Mouse (Mus musculus): Measurements from ENCODE around the gene Mustn1.

Mustn1 gene

DNA sequence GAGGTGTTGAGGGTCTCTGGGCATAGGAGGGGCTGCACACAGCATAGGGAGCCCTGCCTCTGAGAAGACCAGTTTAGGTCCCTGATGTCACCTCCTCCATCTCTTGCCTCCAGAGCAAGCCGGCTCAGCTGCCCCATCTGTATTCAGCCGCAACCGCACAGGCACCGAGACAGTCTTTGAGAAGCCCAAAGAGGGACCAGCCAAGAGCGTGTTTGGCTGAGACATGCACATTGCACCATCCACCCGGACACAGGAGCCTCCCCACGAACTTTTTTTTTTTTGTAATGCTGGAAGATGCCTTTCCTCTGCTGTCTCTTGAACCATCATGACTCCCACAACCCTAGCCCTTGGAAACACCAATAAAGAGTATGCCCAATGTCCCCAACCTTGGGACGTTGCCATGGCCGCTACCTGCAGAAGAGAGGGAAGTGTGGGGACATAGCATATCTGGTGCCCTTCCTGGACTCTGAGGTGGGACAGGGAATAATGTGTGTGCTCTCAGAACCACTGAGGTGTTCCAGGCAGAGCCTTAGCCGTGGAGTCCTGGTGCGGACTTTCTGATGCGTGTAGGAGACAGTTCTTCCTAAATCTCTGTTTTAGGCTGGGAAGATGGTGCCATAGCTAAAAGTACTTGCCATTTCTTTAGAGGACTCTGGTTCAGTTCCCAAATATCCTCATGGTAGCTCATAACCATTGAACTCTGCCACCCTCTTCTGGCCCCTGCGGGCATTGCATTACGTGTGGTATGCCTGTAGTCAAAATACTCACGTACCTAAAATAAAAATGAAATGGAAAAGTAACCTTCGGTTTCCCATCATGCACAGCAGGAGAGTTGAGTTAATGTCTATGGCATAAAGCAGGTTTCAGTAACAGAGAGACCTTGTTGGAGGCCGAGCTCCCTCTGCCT, 2.1 kb downstream of the Mustn1 start:
- DNase-seq, result peak; percentile 57

DNA sequence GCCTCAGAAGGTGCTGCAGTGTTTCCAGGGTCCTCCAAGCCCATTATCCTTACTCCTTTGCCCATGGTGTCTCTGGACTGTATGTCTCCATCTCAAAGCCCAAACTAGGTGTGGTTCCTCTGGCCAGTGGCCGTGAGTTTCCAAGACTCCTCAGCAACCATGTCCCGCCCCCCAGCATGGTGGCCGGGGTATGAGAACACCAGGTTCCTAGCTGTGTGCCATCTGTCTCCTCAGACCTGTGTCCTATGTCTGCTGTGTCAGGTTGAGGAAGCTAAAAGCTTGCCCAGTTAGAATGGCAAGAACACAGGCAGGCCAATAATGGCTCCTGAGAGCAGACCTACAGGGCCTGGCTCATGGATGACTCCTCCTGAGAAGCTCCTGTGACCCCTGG, 2.7 kb downstream of the Mustn1 start:
- peak; percentile 70 for DNase-seq

DNA sequence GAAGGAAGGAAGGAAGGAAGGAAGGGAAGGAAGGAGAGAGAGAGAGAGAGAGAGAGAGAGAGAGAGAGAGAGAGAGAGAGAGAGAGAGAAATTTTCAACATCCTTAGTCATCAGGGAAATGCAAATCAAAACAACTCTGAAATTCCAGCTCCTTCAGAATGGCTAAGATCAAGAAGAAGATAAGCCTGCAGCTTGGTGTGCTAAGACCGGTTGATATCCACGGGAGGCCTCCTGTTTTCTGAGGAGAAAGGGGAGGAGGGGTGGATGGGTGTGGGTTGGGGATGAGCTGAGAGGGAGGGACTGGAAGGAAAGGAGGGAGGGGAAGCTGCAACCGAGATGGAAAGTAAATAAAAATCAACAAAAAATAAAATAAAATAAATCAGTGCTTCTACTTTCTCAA, 6.3 kb downstream of the Mustn1 start:
- no peak for DNase-seq

DNA sequence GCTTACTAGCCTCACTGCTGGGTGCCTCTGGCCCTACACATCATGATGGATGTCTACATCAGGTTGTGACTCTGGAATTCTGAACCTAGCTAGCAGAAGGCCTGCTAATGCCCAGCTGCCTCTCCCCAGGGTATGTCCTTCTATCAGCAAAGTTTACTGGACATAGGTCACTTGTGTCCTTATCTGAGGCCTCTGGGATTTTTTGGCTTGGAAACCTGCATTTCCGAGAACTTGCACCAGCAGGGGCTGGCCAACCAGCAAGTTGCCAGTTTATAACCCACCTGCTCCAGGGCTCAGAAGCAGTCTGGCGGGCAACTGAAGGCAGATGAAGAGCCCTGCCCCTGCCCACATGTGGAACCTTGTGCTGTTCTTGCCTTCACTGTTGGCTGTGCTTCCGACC, 7.2 kb downstream of the Mustn1 start, which contains the start of gene Itih4:
Gene Itih4, plus strand, starts transcription at position 273 of the 400 bp plus-strand sequence.
- DNase-seq, result no peak

DNA sequence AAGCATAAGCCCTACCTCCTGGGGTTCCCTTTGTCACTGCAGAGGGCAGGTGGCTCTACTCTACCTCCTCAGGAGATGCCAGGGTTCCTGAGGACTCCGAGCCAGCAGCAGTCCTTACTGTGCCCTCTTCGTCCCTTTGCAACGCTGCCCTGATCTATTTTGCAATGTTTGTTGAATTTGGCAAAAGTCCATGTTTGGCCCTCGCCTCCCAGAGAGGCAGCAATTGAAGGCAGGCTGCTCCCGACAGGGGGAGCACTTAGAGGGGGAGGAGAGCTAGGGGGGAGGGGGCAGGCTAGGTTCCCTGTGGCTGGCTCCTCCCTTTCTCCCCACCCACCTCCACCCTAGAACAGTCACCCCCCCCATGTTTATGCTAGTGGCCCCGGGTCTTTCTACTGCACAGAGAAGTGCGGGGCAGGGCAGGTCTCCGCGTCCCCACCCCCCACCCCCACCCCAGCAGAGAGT, 9.3 kb downstream of the Mustn1 start:
- peak; percentile 75 for DNase-seq

DNA sequence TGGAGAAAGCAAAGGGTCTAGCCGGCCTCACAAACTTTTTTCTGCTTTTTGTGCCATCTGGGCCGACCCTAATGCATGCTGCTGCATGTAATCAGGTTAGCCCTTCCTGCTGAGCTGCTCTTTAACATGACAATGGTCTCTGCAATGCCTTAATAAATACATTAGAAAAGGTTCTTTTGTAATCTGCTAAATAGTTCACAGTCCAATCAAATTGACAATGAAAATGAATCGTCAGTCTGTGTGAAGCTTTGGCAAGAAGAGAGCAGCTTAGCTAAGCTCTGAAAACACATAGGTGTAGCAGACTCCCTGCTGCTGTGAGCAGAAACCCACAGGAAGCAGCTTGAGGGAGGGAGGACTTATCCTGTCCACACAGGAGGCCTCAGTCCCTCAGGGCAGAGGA, 21.0 kb downstream of the Mustn1 start:
- no peak for DNase-seq

DNA sequence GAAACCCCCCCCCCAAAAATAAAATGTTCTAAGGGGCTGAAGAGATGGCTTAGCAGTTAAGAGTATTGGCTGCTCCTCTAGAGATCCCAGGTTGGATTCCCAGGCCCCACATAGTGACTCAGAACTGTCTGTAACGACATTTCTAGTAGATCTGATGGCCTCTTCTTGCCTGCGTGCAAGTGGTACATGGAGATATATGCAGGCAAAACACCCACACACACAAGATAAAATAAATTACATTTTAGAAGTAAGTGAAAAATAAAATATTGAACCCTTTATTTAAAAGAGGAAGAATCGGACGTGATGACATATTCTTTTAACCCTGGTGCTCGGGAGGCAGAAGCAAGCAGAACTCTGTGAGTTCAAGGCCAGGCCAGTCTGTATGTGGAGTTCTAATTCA, 23.6 kb downstream of the Mustn1 start:
- no peak for DNase-seq

DNA sequence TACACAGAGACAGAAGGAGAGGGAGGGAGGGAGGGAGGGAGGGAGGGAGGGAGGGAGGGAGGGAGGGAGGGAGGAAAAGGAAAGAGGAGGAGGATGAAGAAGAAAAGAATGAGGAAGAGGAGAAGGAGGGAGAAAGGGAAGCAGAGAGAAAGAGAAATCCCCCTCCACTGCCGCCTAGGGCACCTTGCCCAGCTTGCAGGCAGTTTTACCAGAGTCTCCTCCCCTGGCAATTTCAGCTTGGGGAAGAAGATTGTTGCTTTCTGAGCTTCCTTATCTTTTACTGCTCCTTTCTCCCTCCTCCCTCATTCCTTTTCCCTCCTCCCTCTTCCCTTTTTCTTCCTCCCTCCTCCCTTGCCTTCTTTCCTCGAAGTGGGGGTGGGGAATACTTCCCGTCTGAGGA, 24.0 kb downstream of the Mustn1 start:
- DNase-seq, result no peak

DNA sequence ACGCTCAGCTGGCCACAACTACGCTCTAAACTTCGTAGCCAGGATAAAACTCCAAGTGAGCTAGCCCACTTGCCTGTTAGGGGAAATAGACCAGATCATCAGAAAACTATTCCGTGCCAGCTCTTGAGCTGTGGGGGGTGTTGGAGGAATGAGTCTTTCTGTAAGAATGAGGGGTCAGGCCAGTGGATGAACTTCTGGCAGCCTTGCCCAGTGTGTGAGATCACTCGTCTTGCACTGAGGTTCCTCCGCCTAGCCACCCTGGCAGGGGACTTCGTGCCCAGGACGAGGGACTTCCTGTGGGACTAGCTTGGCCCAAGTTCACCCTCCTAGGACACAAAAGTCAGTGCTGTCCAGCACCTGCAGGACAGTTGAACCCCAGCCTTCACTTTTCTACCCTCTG, 25.3 kb downstream of the Mustn1 start:
- DNase-seq, result no peak

DNA sequence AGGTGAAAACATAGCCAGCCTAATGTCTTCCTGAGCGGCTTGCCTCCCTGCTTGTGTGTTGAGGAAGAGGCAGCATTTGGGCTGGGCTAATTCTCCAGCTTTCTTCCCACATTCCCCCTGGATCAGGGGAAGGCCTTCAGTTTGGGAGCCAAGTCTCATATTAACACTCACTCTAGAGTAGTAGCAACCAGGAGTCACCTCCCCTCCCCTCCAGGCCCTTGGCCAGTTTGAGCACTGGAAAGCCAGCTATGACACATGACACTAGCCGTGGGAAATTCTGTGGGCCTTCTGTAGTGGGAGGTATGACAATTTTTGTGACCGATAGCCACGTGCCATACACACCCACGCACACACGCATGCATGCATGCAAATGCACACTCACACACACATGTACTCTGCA, 27.0 kb downstream of the Mustn1 start:
- no peak for DNase-seq

DNA sequence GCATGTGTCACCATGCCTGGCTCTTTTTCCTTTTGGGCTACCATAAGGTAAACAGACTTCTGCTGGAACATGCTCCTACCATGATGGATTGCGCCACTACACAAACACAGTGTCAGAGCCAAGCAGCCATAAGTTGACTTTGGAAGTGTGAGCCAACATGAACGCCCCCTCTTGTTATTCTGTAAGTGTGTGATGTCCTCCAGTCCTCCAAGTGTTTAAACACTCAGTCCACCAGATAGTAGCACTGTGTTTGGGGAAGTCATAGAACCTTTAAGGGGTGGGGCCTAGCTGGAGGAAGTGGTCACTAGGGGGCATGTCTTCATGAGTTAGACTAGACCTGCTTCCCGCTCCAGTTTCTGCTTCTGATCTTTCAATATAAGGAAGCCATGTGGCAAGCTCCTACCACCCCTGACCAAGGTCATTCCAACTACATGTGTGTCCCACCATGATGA, 28.8 kb downstream of the Mustn1 start:
- DNase-seq, result no peak

DNA sequence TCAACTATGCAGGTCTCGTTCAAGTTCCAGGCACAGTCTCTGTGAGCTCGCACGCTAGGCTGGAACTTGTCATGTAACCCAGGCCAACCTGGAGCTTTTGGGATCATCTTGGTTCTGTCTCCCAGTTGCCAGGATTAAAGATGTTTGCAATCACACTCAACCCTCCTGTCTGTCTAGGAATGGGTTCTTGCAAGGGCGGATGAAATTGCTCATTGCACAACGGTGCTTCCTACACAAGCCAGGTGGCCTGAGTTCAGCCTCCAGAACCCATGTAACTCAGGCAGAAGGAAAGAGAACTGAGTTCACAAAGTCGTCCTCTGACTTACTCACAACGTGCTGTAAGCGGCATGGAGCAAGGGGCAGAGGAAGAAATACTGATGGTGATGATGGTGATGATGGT, 32.1 kb downstream of the Mustn1 start:
- no peak for DNase-seq

DNA sequence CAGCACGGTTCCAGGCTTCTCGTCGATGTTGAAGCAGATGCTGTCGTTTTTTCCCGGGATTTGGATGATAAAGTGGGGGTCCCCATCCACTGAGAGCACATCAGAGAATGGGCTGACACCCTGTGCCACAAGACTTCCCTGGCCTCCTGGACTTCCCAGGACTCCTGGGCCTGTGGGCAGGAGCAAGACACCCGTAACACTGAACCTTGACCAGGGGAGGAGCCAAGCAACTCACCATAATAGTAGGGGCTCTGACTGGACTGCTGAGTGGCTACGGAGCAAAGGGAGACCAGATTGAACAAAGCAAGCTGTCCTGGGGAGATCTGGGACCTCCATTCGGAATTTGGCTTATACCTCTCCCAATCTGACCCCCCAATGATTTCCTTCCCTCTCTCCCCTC, 33.6 kb downstream of the Mustn1 start:
- no peak for DNase-seq

DNA sequence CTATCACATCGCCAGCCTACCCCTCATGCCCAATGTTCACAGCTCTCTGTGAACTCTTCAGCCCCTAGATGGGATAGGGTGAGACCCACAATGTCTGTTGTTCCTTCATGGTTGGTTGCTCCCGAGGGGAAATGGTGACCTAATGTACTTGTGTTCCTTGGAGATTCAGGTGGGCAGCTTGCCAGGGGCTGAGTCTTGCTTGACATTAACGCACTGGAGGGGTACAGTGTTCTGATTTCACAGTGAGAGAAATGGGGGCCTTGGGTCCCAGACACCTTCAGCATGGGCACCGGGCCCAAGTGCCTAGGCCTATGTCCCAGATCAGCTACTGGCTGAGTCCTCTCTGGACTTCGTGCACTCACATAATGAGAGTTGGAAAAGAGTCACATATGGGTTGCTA, 34.4 kb downstream of the Mustn1 start:
- no peak for DNase-seq

DNA sequence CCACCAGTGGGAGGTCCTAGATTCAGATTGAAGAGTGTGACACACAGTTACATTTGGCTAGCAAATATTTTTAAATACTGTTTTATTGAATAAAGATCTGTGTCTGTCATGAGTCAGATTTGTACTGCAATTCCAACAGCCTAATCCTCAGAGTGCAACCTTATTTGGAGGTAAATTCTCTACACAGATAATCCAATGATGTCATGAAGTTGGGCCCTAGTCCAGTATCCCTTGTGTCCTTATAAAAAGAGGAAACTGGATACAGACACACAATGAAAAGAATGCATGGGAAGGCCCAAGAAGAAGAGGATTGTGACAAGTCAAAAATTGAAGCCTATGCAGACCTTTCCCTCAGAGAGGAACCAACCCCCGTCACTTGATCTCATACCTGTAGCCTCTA, 37.5 kb downstream of the Mustn1 start:
- no peak for DNase-seq

DNA sequence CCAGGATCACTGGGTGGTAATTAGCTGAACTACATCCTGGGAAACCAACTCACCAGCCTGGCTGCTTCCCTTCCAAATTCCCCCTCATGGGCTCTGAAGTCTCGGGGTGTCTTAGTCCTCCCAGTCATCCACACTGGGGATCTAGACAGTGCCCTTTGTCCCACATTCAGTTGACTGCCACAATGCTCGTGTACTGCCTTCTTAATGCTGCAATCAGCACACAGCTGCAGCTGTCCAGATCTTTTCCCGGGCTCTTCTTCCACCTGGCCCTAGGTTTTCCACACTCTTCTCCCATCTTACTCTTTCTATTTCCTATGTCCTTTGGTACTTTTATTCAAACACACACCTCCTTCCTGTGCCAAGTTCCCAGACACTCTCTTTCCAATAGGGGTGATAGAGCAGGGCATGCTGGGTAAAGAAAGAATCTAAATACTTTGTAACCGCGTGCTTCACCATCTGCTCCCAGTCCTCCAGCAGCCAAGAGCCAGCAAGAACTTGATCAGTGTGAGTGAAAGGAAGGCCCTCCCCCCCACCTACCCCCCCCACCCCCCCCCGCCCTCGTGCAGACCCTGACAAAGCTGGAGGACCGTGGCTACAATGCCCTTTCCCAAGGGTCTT, 43.2 kb downstream of the Mustn1 start:
- no peak for DNase-seq

DNA sequence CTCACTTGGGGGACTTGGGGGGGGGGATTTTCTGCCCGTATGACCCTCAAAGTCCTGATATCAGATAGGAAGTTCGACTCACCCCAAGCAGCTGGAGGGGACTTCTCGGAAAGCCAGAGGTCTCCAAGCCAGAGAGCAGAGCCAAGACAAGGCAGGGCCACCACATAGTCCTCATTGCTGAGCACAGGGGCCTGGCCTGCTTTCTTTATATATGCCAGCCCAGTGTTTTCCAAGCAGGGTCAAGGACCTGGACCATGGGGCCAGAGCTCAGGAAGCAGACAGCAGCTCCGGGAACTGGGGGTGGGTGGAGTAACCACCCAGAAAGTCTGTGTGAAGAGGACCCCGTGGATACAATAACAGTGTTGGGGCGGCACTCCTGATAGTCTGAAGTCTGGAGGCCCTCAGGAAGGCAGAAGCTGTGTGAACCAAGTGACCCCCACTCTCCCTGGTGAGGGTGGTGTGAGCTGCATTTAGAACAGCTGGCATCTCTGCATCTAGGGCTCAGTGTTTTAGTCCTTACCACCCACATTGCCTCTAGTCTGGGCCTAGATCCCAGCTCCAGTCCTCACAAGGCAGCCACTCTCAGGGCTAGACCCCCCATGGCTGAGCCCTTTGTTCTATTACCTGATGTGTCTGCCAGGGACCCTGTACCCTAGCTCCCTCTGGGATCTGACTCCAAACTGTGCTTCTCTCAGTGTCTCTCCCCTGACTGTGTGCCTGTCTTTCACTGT, 44.5 kb downstream of the Mustn1 start, which contains the start of gene Itih3:
Gene Itih3, minus strand, starts transcription at position 386 of the 731 bp plus-strand sequence.
- peak; percentile 35 for DNase-seq

DNA sequence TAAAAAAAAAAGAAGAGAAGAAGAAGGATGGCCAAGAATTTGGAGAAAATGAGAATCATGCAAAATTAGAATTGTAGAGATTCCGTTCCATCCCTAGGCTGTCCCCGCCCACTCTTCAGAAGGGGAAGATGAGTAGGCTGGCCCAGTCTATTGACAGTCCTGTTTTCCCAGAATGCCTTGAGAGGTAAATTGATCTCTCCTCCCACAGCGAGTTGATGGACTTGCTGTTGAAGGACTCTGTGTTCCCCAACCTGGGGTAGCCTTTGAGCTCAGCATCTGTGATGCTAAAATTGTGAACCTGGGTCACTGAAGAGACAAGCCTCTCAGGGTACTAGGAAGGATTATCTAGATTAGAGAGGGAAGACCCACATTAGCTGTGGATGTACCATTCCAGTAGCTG, 46.5 kb downstream of the Mustn1 start:
- DNase-seq, result no peak

DNA sequence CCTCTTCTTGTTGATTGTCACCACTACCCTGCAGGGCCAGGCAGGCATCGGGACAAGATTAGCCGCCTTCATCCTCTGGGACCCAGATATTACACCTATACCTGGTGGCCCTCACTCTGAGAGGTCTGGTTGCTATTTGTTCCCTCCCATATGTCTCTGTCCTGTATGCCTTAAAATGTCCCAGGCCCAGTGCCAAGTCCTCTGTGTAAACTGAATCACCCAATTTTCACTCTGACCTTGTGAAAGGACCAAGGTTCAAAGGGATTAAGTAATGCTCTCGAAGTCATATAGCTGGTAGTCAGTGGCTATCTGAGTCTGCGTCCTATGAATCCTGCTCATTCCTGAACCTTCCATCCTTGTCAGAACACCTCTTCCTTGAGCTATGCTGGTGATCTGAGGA, 51.4 kb downstream of the Mustn1 start:
- no peak for DNase-seq

Data from cerebellum, adult 9-11 months (tissue).